Mouse (Mus musculus): ENCODE measurements at regions not wholly inside any gene's neighbourhood (a gene's known extent, or its start where the extent isn't known, plus 50 kb on each side); places are given as distances from the start of the nearest gene placed in this dataset.

GRCm38 (mm10) chr9:30242107-30242506 is 184.8 kb upstream of the Snx19 start:
- H3K9ac ChIP-seq, result no peak overlapping the region
- H3K9me3 ChIP-seq, result no peaks in the 10 kb centered on the region
- 83% methylated on average over 5 of the region's 5 CpGs for whole genome bisulfite sequencing
- no peaks in the 10 kb centered on the region for H3K4me1 ChIP-seq
- no peak overlapping the region for H3K4me2 ChIP-seq
- no peak overlapping the region for H3K4me3 ChIP-seq
- no peak for ATAC-seq (replicated peaks)
- H3K27me3 ChIP-seq (replicated peaks), result no peaks in the 10 kb centered on the region
- no peaks in the 10 kb centered on the region for H3K36me3 ChIP-seq (replicated peaks)
- H3K27ac ChIP-seq, result no peak overlapping the region

GRCm38 (mm10) chr9:30264533-30265168 is 162.3 kb upstream of the Snx19 start:
- Histone ChIP-seq H3K4me2 (peak overlapping the region; percentile 13; the same call in 1 of the 2 replicates), H3K36me3 (replicated peaks) (no peaks in the 10 kb centered on the region), H3K4me3 (no peak overlapping the region), H3K27ac (no peak overlapping the region), H3K27me3 (replicated peaks) (0 out of 2 replicates have a peak, but pooled peaks cover 3% of the 10 kb centered on the region), H3K9ac (no peak overlapping the region), H3K9me3 (no peaks in the 10 kb centered on the region), H3K4me1 (peaks cover 9% of the 10 kb centered on the region; the same call in 1 of the 2 replicates)
- 22% methylated on average over 11 of the region's 11 CpGs for WGBS
- peak; percentile 89 for ATAC-seq (replicated peaks)

- Histone ChIP-seq H3K27ac (no peak overlapping the region), H3K9me3 (no peaks in the 10 kb centered on the region), H3K36me3 (replicated peaks) (no peaks in the 10 kb centered on the region), H3K9ac (no peak overlapping the region), H3K4me1 (no peaks in the 10 kb centered on the region), H3K4me3 (no peak overlapping the region), H3K27me3 (replicated peaks) (no peaks in the 10 kb centered on the region), H3K4me2 (no peak overlapping the region)
- 65% methylated on average over 5 of the region's 5 CpGs for WGBS
- no peak for ATAC-seq (replicated peaks)
Observed at GRCm38 (mm10) chr9:30271081-30271480, 155.8 kb upstream of the Snx19 start.

GRCm38 (mm10) chr9:30273836-30274235 is 153.1 kb upstream of the Snx19 start:
- Histone ChIP-seq H3K9me3 (no peaks in the 10 kb centered on the region), H3K36me3 (replicated peaks) (no peaks in the 10 kb centered on the region), H3K27ac (no peak overlapping the region), H3K27me3 (replicated peaks) (no peaks in the 10 kb centered on the region), H3K4me3 (no peak overlapping the region), H3K9ac (no peak overlapping the region), H3K4me2 (no peak overlapping the region), H3K4me1 (no peaks in the 10 kb centered on the region)
- ATAC-seq (replicated peaks), result no peak
- WGBS, result 44% methylated on average over 4 of the region's 4 CpGs

GRCm38 (mm10) chr9:30278231-30278630 is 148.7 kb upstream of the Snx19 start:
- Histone ChIP-seq H3K36me3 (replicated peaks) (no peaks in the 10 kb centered on the region), H3K4me2 (no peak overlapping the region), H3K27me3 (replicated peaks) (no peaks in the 10 kb centered on the region), H3K4me1 (no peaks in the 10 kb centered on the region), H3K4me3 (no peak overlapping the region), H3K27ac (no peak overlapping the region), H3K9ac (no peak overlapping the region), H3K9me3 (no peaks in the 10 kb centered on the region)
- 43% methylated on average over 1 of the region's 1 CpGs for WGBS
- ATAC-seq (replicated peaks), result no peak

DNA sequence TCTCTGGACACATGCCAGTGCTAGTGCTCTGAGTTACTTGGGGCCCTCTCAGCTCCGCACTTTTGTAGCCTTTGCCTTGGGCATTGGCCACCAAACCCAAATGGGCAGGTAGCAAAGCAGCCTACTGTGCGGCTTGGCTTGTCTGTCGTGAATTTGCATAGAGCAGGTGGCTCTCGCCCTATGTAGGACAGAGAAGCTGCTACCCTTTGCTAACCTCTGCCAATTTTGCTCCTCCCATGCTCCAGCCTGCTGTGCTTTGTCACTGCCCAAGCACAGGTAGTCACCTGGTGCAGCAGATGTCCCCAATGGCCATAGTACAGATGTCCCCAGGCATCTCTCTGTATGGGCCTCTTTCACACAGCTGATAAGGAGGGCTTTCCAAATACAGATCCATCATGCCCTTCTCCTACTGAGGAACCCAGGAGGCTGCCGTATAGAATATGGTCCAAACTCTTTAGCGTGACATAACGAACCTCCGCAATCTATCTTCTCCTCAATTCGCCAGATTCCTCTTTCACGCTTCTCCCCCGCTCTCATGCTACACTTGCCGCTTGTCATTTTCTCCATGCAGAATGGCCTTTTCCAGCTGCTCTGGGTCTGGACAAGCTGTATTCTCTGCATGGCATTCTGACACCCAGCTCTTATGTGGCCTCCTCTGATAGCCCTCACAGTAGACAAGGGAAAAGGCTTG is 143.7 kb upstream of the Snx19 start:
- Histone ChIP-seq H3K36me3 (replicated peaks) (no peaks in the 10 kb centered on the region), H3K27ac (no peak overlapping the region), H3K4me2 (no peak overlapping the region), H3K27me3 (replicated peaks) (no peaks in the 10 kb centered on the region), H3K9me3 (no peaks in the 10 kb centered on the region), H3K4me1 (peaks cover 20% of the 10 kb centered on the region), H3K4me3 (no peak overlapping the region), H3K9ac (no peak overlapping the region)
- ATAC-seq (replicated peaks), result no peak
- 84% methylated on average over 12 of the region's 12 CpGs for WGBS

DNA sequence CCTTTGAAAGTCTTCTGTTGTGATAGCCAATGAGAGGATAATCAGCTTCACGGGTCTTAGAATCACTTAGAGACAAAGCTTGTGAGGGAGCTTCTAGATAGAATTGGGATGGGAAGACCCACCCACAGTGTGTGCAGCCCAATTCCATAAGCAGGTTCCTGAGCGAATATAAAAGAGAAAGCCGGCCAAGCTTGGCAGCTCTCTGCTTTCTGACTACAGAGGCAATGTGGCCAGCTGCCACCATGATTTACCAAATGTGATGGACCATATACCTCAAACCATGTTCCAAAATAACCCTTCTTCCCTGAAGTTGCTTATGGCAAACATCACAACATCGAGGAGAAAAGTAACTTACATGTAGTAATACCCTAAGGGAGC is 143.1 kb upstream of the Snx19 start:
- no peaks in the 10 kb centered on the region for H3K36me3 ChIP-seq (replicated peaks)
- WGBS, result 47% methylated on average over 4 of the region's 4 CpGs
- no peak for ATAC-seq (replicated peaks)
- H3K4me3 ChIP-seq, result no peak overlapping the region
- no peak overlapping the region for H3K27ac ChIP-seq
- H3K9ac ChIP-seq, result no peak overlapping the region
- H3K4me1 ChIP-seq, result peaks cover 20% of the 10 kb centered on the region
- H3K27me3 ChIP-seq (replicated peaks), result no peaks in the 10 kb centered on the region
- no peak overlapping the region for H3K4me2 ChIP-seq
- H3K9me3 ChIP-seq, result no peaks in the 10 kb centered on the region

DNA sequence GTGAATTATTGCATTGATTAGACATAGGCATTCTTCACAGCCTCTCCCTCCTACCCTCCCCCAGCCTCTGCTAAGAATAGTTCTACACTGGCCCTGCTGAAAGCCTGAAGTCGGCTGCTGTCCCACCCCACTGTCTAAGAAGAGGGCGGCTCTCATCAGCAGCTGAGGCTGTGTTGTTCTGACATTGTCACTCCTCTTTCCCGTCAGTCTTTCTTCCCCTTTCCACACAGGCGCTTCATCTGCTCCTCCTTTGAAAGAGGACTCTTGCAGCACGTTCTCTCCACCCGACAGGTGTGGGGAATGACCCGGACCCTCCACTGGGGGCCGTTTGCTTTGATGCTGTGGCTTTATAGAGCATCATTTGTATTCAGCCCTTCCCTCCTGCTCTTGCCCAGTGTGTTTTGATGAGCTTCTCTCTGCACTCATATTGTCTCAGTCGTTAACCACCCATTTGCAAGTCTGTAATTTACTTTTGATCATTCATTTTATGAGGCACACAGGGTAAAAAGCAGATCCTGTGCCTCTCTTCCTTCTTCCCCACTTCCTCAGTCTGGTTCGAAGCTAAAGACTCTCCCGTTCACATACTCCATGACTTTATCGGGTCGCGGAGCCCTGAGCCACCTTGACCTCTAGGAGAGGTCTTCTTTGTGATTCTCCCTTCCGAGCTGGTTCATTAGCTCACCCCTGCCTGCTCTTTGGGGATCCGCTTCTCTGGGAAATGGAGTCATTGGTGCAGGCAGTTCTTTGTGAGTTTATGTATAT is 142.2 kb upstream of the Snx19 start:
- no peak overlapping the region for H3K9ac ChIP-seq
- peak overlapping the region; percentile 26; the same call in 1 of the 2 replicates for H3K27ac ChIP-seq
- no peaks in the 10 kb centered on the region for H3K9me3 ChIP-seq
- no peaks in the 10 kb centered on the region for H3K36me3 ChIP-seq (replicated peaks)
- WGBS, result 12% methylated on average over 16 of the region's 16 CpGs
- peak overlapping the region; percentile 33 for H3K4me2 ChIP-seq
- H3K27me3 ChIP-seq (replicated peaks), result no peaks in the 10 kb centered on the region
- H3K4me1 ChIP-seq, result peaks cover 20% of the 10 kb centered on the region
- H3K4me3 ChIP-seq, result no peak overlapping the region
- peak; percentile 92 for ATAC-seq (replicated peaks)

DNA sequence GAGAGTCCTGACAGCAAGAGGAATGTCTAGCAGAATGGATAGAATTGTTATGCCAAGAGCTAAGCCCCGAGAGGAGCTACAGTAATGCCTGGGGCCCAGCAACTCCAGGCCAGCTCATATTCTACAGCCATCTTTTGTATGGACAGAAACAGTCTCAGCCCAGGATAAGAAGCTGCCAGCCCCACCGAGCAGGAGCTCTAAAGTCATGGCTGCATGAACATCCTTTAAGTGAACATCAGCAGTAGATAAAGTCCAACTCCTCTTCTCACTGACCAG is 141.6 kb upstream of the Snx19 start:
- no peak for ATAC-seq (replicated peaks)
- H3K27me3 ChIP-seq (replicated peaks), result no peaks in the 10 kb centered on the region
- H3K9ac ChIP-seq, result no peak overlapping the region
- no peaks in the 10 kb centered on the region for H3K9me3 ChIP-seq
- no peak overlapping the region for H3K4me2 ChIP-seq
- H3K27ac ChIP-seq, result peak overlapping the region; percentile 26; the same call in 1 of the 2 replicates
- no peak overlapping the region for H3K4me3 ChIP-seq
- peaks cover 20% of the 10 kb centered on the region for H3K4me1 ChIP-seq
- no peaks in the 10 kb centered on the region for H3K36me3 ChIP-seq (replicated peaks)
- WGBS, result 22% methylated on average over 2 of the region's 2 CpGs

GRCm38 (mm10) chr9:30299844-30300243 is 127.1 kb upstream of the Snx19 start:
- Histone ChIP-seq H3K27me3 (replicated peaks) (no peaks in the 10 kb centered on the region), H3K27ac (0 out of 2 replicates have a peak overlapping the region, but pooled peaks have one; percentile 31), H3K9me3 (no peaks in the 10 kb centered on the region), H3K4me2 (no peak overlapping the region), H3K4me1 (peaks cover 13% of the 10 kb centered on the region; the same call in 1 of the 2 replicates), H3K4me3 (no peak overlapping the region), H3K9ac (no peak overlapping the region), H3K36me3 (replicated peaks) (no peaks in the 10 kb centered on the region)
- 0 out of 2 replicates have a peak, but pooled peaks have one; percentile 27 for ATAC-seq (replicated peaks)
- WGBS, result 13% methylated on average over 4 of the region's 4 CpGs

DNA sequence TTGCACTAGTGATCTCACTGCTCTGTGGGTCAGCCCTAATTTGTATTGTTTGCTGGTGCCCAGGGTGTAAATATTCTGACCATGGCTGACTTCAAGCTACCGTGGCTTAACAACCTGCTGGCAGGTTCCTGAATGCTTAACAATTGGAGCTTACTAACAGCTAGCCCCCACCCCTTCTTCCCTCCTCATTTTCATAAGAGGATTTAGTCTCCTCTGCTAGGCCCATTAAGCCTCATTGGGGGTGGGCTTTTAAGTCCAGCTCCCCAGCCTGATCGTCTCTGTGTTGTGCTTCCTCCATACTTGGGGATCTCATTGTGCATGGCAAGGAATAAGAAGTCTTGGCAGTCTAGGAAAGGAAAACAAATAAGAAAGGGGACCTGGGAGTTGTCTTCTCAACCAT is 118.6 kb upstream of the Snx19 start:
- peak overlapping the region; percentile 25; the same call in 1 of the 2 replicates for H3K27ac ChIP-seq
- ATAC-seq (replicated peaks), result no peak
- WGBS, result 1% methylated on average over 2 of the region's 2 CpGs
- H3K9ac ChIP-seq, result no peak overlapping the region
- H3K27me3 ChIP-seq (replicated peaks), result no peaks in the 10 kb centered on the region
- H3K9me3 ChIP-seq, result no peaks in the 10 kb centered on the region
- no peak overlapping the region for H3K4me2 ChIP-seq
- no peaks in the 10 kb centered on the region for H3K36me3 ChIP-seq (replicated peaks)
- peaks cover 2% of the 10 kb centered on the region for H3K4me1 ChIP-seq
- H3K4me3 ChIP-seq, result no peak overlapping the region

- peaks cover 16% of the 10 kb centered on the region for H3K4me1 ChIP-seq
- WGBS, result 94% methylated on average over 1 of the region's 1 CpGs
Observed at GRCm38 (mm10) chr9:30313360-30313759, 113.5 kb upstream of the Snx19 start.

More at GRCm38 (mm10) chr9:30313360-30313759, 113.5 kb upstream of the Snx19 start:
- H3K9me3 ChIP-seq, result no peaks in the 10 kb centered on the region
- no peak for ATAC-seq (replicated peaks)
- H3K9ac ChIP-seq, result no peak overlapping the region
- no peak overlapping the region for H3K4me3 ChIP-seq
- no peak overlapping the region for H3K4me2 ChIP-seq
- no peak overlapping the region for H3K27ac ChIP-seq
- H3K36me3 ChIP-seq (replicated peaks), result no peaks in the 10 kb centered on the region
- no peaks in the 10 kb centered on the region for H3K27me3 ChIP-seq (replicated peaks)
